Comparison of ENCODE assay signal across 11 mouse cellular contexts in genomic region chr2:136744683-136745326, GRCm38 (mm10). TPM values are rescaled to one million over a fixed set of nuclear protein-coding genes. Genes with fewer than 3 reads are reported as not detected.
DNase-seq lines count a peak whose midpoint lies in the region; ATAC-seq and TF ChIP-seq lines count a peak whose summit lies in the region.
"Had no signal": no experiment of that assay in that cellular context is flagged by ENCODE, and none has a peak within 500 bp of the region (broad histone marks: within the 10 kb centered on the region; RNA-seq: fewer than 3 reads in every experiment).

No protein-coding gene starts in this region.

- no peak overlapping the region for H3K4me3 ChIP-seq in forebrain, embryonic 14.5 days (ENCODE audit: low read depth, low read length)
- H3K4me3 ChIP-seq in intestine, postnatal 0 days (ENCODE audit: low read depth, low read length) = no peak overlapping the region
- H3K4me3 ChIP-seq: erythroblast, embryonic 14.5 days; limb, embryonic 13.5 days had no signal

- WGBS in forebrain, embryonic 14.5 days = 55% methylated on average over 2 of the region's 2 CpGs
- WGBS in intestine, postnatal 0 days = 78% methylated on average over 2 of the region's 2 CpGs

- no peaks in the 10 kb centered on the region for H3K27me3 ChIP-seq in forebrain, embryonic 14.5 days (replicated peaks; ENCODE audit: control insufficient read depth, insufficient read depth, low read length)
- H3K27me3 ChIP-seq in intestine, postnatal 0 days (replicated peaks; ENCODE audit: control insufficient read depth, insufficient read depth, low read length) = no peaks in the 10 kb centered on the region
- H3K27me3 ChIP-seq: limb, embryonic 13.5 days had no signal

- H3K27ac ChIP-seq in forebrain, embryonic 14.5 days (ENCODE audit: low read depth, low read length) = peak overlapping the region; percentile 55; the same call in 1 of the 2 replicates
- no peak overlapping the region for H3K27ac ChIP-seq in intestine, postnatal 0 days (ENCODE audit: low read depth, low read length)
- H3K27ac ChIP-seq: limb, embryonic 13.5 days had no signal

- H3K9ac ChIP-seq in forebrain, embryonic 14.5 days (ENCODE audit: low read length) = 0 out of 2 replicates have a peak overlapping the region, but pooled peaks have one; percentile 14
- no peak overlapping the region for H3K9ac ChIP-seq in intestine, postnatal 0 days (ENCODE audit: low read depth, low read length)
- H3K9ac ChIP-seq: limb, embryonic 13.5 days had no signal

- DNase-seq in layer of hippocampus, adult 9-11 months = peak; percentile 41
- no peak for DNase-seq in layer of hippocampus, postnatal 10 days (ENCODE audit: low spot score in 2 of 2)
- peak; percentile 76 for DNase-seq in forebrain, embryonic 14.5 days (ENCODE audit: low spot score)
- DNase-seq in lung, postnatal 14 days = no peak
- no peak for DNase-seq in testis, postnatal 10 days (ENCODE audit: low spot score)
- DNase-seq in frontal cortex, adult 2 months (ENCODE audit: extremely low spot score in 1 of 2, low spot score in 1 of 2) = no peak
- DNase-seq: lung, postnatal 36 days had no signal

- TF ChIP-seq CTCF in intestine, postnatal 0 days (IDR thresholded peaks at IDR 0.05; ENCODE audit: low read depth) = no peak

- H3K9me3 ChIP-seq in forebrain, embryonic 14.5 days (replicated peaks; ENCODE audit: control insufficient read depth, low read length) = 0 out of 2 replicates have a peak, but pooled peaks cover under 1% of the 10 kb centered on the region
- no peaks in the 10 kb centered on the region for H3K9me3 ChIP-seq in intestine, postnatal 0 days (ENCODE audit: control insufficient read depth)

- no peaks in the 10 kb centered on the region for H3K36me3 ChIP-seq in forebrain, embryonic 14.5 days (ENCODE audit: control insufficient read depth, insufficient read depth, low read length)
- H3K36me3 ChIP-seq in intestine, postnatal 0 days (ENCODE audit: control insufficient read depth, insufficient read depth) = no peaks in the 10 kb centered on the region
- H3K36me3 ChIP-seq: limb, embryonic 13.5 days had no signal

- ATAC-seq in forebrain, embryonic 14.5 days = peak; percentile 93
- no peak for ATAC-seq in intestine, postnatal 0 days
- ATAC-seq in megakaryocyte, adult 5-6 weeks (ENCODE audit: poor library complexity, severe bottlenecking) = no peak

- H3K4me2 ChIP-seq in forebrain, embryonic 14.5 days (ENCODE audit: low read length) = no peak overlapping the region
- H3K4me2 ChIP-seq in intestine, postnatal 0 days (replicated peaks; ENCODE audit: low read depth) = 0 out of 2 replicates have a peak overlapping the region, but pooled peaks have one; percentile 14
- H3K4me2 ChIP-seq: limb, embryonic 13.5 days had no signal

- H3K4me1 ChIP-seq in forebrain, embryonic 14.5 days (ENCODE audit: control insufficient read depth, insufficient read depth, low read length) = peaks cover 6% of the 10 kb centered on the region; the same call in 1 of the 2 replicates
- no peaks in the 10 kb centered on the region for H3K4me1 ChIP-seq in intestine, postnatal 0 days (replicated peaks; ENCODE audit: control insufficient read depth, insufficient read depth, low read length)
- H3K4me1 ChIP-seq: limb, embryonic 13.5 days had no signal

RNA-seq across cellular contexts. Expression of gene Snap25, which starts 31.6 kb away (rescaled TPM):
- total RNA-seq in layer of hippocampus, postnatal 10 days (2021) = 1,000 to 10,000 TPM; 1,087 to 1,219 TPM
- 53.5 and 85.8 TPM in 2 replicates for polyA plus RNA-seq in forebrain, embryonic 14.5 days (2014; fragmentation: Nextera tagmentation; extraction: Ambion mirVana)
- polyA plus RNA-seq in intestine, postnatal 0 days (2015; fragmentation: Nextera tagmentation; extraction: Ambion mirVana) = 10.3 and 10.6 TPM in 2 replicates
- not detected in 2 replicates for total RNA-seq in megakaryocyte, adult 5-6 weeks (2015)
- not detected in 2 replicates for total RNA-seq in megakaryocyte, adult 5-6 weeks (2017)
- polyA plus RNA-seq in frontal cortex, adult 2 months (2012; rRNA removed) = 2,537 and 2,736 TPM in 2 replicates

Comparison
In these comparisons a context has a peak if more than half of its experiments do, and no peak if none do; other contexts are left out.
1. DNase-seq: peak in layer of hippocampus, adult 9-11 months (single experiment) and forebrain, embryonic 14.5 days (single experiment); none in layer of hippocampus, postnatal 10 days (0 of 2), lung, postnatal 14 days (single experiment), testis, postnatal 10 days (single experiment) and frontal cortex, adult 2 months (0 of 2).
2. RNA of gene Snap25, which starts 31.6 kb away (polyA plus RNA-seq): 2,537 to 2,736 TPM in frontal cortex, adult 2 months; 53.5 to 85.8 TPM in forebrain, embryonic 14.5 days and 10.3 to 10.6 TPM in intestine, postnatal 0 days; every median in the first group is over 10 times any median in the second.